Mouse (Mus musculus) neural tube, embryonic 10.5 days (tissue): ENCODE measurements around the gene Fbxo21.

Source experiments
- DNase-seq: peaks from one replicate; pipeline ENCODE4 v3.0.0-alpha.2; 2017; ENCODE audit warnings: low spot score; ENCODE audit errors: extremely low spot score

The Fbxo21 gene

GRCm38 (mm10) chr5:117976657-117977500, at the start of gene Fbxo21:
TSS of gene Fbxo21 (plus strand) at chr5:117976730.
- peak; percentile 97 for DNase-seq

GRCm38 (mm10) chr5:117928553-117928952, 48.0 kb upstream of the Fbxo21 start:
- no peak for DNase-seq

GRCm38 (mm10) chr5:117932222-117932621, 44.3 kb upstream of the Fbxo21 start:
- DNase-seq: no peak

- peak; percentile 89 for DNase-seq
Observed at GRCm38 (mm10) chr5:117932862-117933261, 43.7 kb upstream of the Fbxo21 start.

- DNase-seq: no peak
Observed at GRCm38 (mm10) chr5:117936346-117936745, 40.2 kb upstream of the Fbxo21 start.

GRCm38 (mm10) chr5:117937186-117937585, 39.3 kb upstream of the Fbxo21 start:
- DNase-seq: no peak

GRCm38 (mm10) chr5:117938182-117938581, 38.3 kb upstream of the Fbxo21 start:
- peak; percentile 79 for DNase-seq

- DNase-seq: no peak
Observed at GRCm38 (mm10) chr5:117939402-117939801, 37.1 kb upstream of the Fbxo21 start.

GRCm38 (mm10) chr5:117941552-117941951, 35.0 kb upstream of the Fbxo21 start:
- DNase-seq: no peak

- no peak for DNase-seq
Observed at GRCm38 (mm10) chr5:117946605-117947004, 29.9 kb upstream of the Fbxo21 start.

GRCm38 (mm10) chr5:117949393-117949792, 27.1 kb upstream of the Fbxo21 start:
- DNase-seq: no peak

GRCm38 (mm10) chr5:117953893-117954292, 22.6 kb upstream of the Fbxo21 start:
- no peak for DNase-seq

GRCm38 (mm10) chr5:117954429-117954828, 22.1 kb upstream of the Fbxo21 start:
- DNase-seq: no peak

GRCm38 (mm10) chr5:117955675-117956420, 20.7 kb upstream of the Fbxo21 start:
- no peak for DNase-seq

GRCm38 (mm10) chr5:117964750-117965149, 11.8 kb upstream of the Fbxo21 start:
- no peak for DNase-seq

GRCm38 (mm10) chr5:117966956-117967355, 9.6 kb upstream of the Fbxo21 start:
- DNase-seq: no peak

GRCm38 (mm10) chr5:117967659-117968069, 8.9 kb upstream of the Fbxo21 start:
- no peak for DNase-seq

GRCm38 (mm10) chr5:117969681-117970427, 6.7 kb upstream of the Fbxo21 start:
- no peak for DNase-seq

- no peak for DNase-seq
Observed at GRCm38 (mm10) chr5:117976263-117976656, 270 bp upstream of the Fbxo21 start.

- peak; percentile 34 for DNase-seq
Observed at GRCm38 (mm10) chr5:117977501-117978158, 1.1 kb downstream of the Fbxo21 start.

GRCm38 (mm10) chr5:117978159-117978697, 1.7 kb downstream of the Fbxo21 start:
- DNase-seq: no peak
